ENCODE assay signal across 14 mouse cellular contexts in genomic region chr11:113010906-113011305, GRCm38 (mm10).
A peak's percentile ranks its signal among the peaks of the same experiment; 100 is the strongest.
DNase-seq lines count a peak whose midpoint lies in the region; ATAC-seq lines count a peak whose summit lies in the region.
"Had no signal": no experiment of that assay in that cellular context is flagged by ENCODE, and none has a peak within 500 bp of the region (broad histone marks: within the 10 kb centered on the region; RNA-seq: fewer than 3 reads in every experiment).

No protein-coding gene starts in this region.

- DNase-seq in adrenal gland, adult 2 months, result peak; percentile 54
- no peak for DNase-seq in adrenal gland, adult 18-20 months (ENCODE audit: low spot score in 2 of 2)
- peak; percentile 21 for DNase-seq in heart, adult 8-10 months (ENCODE audit: low spot score)
- no peak for DNase-seq in heart, postnatal 14 days
- DNase-seq in 3T3-L1 (ENCODE audit: low read depth, low spot score), result peak; percentile 62
- DNase-seq in fibroblast of lung, adult 2 months (ENCODE audit: low read depth), result peak; percentile 36
- DNase-seq in right cerebral cortex, postnatal 14 days, result no peak
- DNase-seq: cerebellum, adult 9-10 months; layer of hippocampus, postnatal 36 days; lung, embryonic 14.5 days; thymus, postnatal 14 days had no signal

- no peak for ATAC-seq in granulocyte monocyte progenitor cell, adult 5-6 weeks (replicated peaks; ENCODE audit: poor library complexity, severe bottlenecking)
- ATAC-seq: hindbrain, postnatal 0 days; liver, embryonic 12.5 days had no signal

- intact Hi-C loops in heart, postnatal 14 days (cut with DNase I), result no loop called here

Comparison
In these comparisons a context has a peak if more than half of its experiments do, and no peak if none do; other contexts are left out.
1. DNase-seq: peak in adrenal gland, adult 2 months (single experiment), heart, adult 8-10 months (single experiment), 3T3-L1 (single experiment) and fibroblast of lung, adult 2 months (single experiment); none in adrenal gland, adult 18-20 months (0 of 2), heart, postnatal 14 days (0 of 2) and right cerebral cortex, postnatal 14 days (single experiment).